Mouse (Mus musculus) spleen, adult 2 months (tissue): ENCODE results near the gene Kdm5b.

Source experiments
- CTCF ChIP-seq: fragments of 200-500 bp; IDR thresholded peaks from 2 replicates; pipeline ENCODE4 v1.5.1; 2011; ENCODE audit warnings: mild to moderate bottlenecking, inconsistent platforms; ENCODE audit not compliant: insufficient read depth, insufficient read length, insufficient replicate concordance; ENCODE audit errors: extremely low read depth
- POLR2A ChIP-seq: fragments of 200-500 bp; IDR thresholded peaks from 2 replicates; pipeline ENCODE4 v1.6.1; 2011; ENCODE audit warnings: low read depth, low read length, inconsistent platforms

DNA sequence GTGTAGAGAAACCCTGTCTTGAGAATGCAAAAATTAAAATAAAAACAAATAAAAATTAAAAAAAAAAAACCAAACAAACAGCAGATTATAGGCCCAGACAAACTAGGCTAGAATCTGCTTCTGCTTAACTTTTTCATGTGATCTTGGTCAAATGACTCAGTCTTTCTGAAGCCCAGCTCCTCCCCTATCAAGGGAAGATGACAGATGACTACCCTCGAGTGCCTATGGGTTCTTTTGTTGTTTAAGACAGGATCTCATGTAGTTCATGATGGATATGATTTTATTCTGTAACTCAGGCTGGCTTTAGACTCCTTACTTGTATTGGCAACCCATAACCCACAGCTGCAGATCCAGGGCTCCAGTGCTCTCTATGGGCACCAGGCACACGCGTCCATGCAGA lies 8.1 kb upstream of the Kdm5b start:
- no peak for TF ChIP-seq POLR2A
- TF ChIP-seq CTCF = no peak
